Mouse (Mus musculus) megakaryocyte, embryonic 14.5 days (primary cell): ENCODE measurements around the gene Cmc1. TPM values are rescaled to one million over a fixed set of nuclear protein-coding genes. Genes with fewer than 3 reads are reported as not detected.
A peak's percentile ranks its signal among the peaks of the same experiment; 100 is the strongest.

Source experiments
- H3K27me3 ChIP-seq: replicated peaks from 2 replicates; pipeline ENCODE3; 2012; ENCODE audit warnings: inconsistent platforms
- H3K36me3 ChIP-seq: replicated peaks from 2 replicates; pipeline ENCODE3; 2012; ENCODE audit warnings: low read length, inconsistent platforms, mixed read lengths
- H3K4me1 ChIP-seq: 2 replicates; pipeline ENCODE4 v1.6.1; 2012; ENCODE audit warnings: inconsistent platforms
- H3K4me3 ChIP-seq: replicated peaks from 2 replicates; pipeline ENCODE3; 2012; ENCODE audit warnings: moderate library complexity, mild to moderate bottlenecking, inconsistent platforms
- H3K9me3 ChIP-seq: 2 replicates; pipeline ENCODE4 v1.6.1; 2012; ENCODE audit warnings: inconsistent platforms
- FLI1 ChIP-seq: IDR thresholded peaks from 2 replicates; pipeline ENCODE4 v1.6.1; 2012; ENCODE audit warnings: low read length, inconsistent platforms, mixed read lengths
- GATA1 ChIP-seq: IDR thresholded peaks from 3 replicates; pipeline ENCODE4 v1.6.1; 2012; ENCODE audit warnings: mixed read lengths, low read length, inconsistent platforms, borderline replicate concordance
- polyA plus RNA-seq: library from polyadenylated mRNA; stranded (reverse); fragments of >175 nt; gene quantifications from 2 replicates; pipeline ENCODE4 v1.2.3, GENCODE M21; 2012; ENCODE audit warnings: low replicate concordance; ENCODE audit not compliant: insufficient read depth

The Cmc1 gene
- 2.6 and 11.6 TPM in 2 replicates for polyA plus RNA-seq

GRCm38 (mm10) chr9:118149407-118150402 lies at the start of gene Cmc1:
Gene Cmc1 (minus strand): TSS chr9:118150177.
- peak within 1 kb of the TSS; percentile 95 for H3K4me3 ChIP-seq

DNA sequence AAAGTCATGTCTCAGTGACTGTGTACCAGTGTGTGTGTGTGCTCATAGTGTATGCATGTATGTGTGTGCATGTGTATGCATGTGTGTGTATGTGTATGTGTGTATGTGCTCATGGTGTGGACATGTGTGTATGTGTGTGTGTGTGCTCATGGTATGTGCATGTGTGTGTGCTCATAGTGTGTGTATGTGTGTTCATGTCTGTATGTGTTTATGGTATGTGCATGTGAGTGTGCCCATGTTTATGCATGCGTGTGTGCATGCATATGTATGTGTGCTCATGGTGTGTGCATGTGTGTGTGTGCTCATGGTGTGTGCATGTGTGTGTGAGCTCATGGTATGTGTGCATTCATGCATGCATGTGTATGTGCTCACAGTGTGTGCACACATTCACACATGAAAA lies 48.6 kb upstream of the Cmc1 start:
- no peaks in the 10 kb centered on the region for H3K36me3 ChIP-seq
- no peaks in the 10 kb centered on the region for H3K9me3 ChIP-seq
- TF ChIP-seq GATA1 (no peak; the same call in 2 of the 3 replicates), FLI1 (no peak)
- H3K4me3 ChIP-seq, result peak overlapping the region; percentile 74
- peaks cover 2% of the 10 kb centered on the region; the same call in 1 of the 2 replicates for H3K4me1 ChIP-seq
- no peaks in the 10 kb centered on the region for H3K27me3 ChIP-seq

More at GRCm38 (mm10) chr9:118149407-118150402, at the start of gene Cmc1:
- Histone ChIP-seq H3K27me3 (no peaks in the 10 kb centered on the region), H3K4me1 (peaks cover 33% of the 10 kb centered on the region), H3K9me3 (no peaks in the 10 kb centered on the region), H3K36me3 (peaks cover 8% of the 10 kb centered on the region)
- TF ChIP-seq GATA1, result no peak
- TF ChIP-seq FLI1, result peak; percentile 68; the same call in 1 of the 2 replicates

GRCm38 (mm10) chr9:118196661-118197390 lies 46.8 kb upstream of the Cmc1 start:
- Histone ChIP-seq H3K4me3 (no peak overlapping the region), H3K9me3 (0 out of 2 replicates have a peak, but pooled peaks cover 3% of the 10 kb centered on the region), H3K4me1 (peaks cover 2% of the 10 kb centered on the region; the same call in 1 of the 2 replicates), H3K36me3 (no peaks in the 10 kb centered on the region), H3K27me3 (no peaks in the 10 kb centered on the region)
- no peak for TF ChIP-seq GATA1
- no peak for TF ChIP-seq FLI1

DNA sequence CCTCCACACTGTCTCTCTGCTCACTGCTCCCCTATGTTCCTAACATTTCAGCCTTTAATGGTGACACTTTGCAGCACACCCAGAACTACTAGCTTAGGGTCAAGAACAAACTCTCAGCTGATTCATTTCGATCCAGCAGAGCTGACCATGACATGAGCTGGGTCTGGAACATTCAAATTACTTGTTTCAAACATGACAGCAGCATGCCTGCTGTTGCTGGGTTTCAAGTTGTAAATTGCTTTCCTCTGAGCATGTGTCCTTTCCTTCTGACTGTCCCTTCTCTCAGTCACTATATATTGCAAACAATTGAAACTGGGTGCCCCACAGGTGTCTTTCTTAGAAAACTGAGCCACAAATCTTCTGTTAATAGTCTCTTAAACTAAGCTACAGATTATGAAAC lies 43.3 kb upstream of the Cmc1 start:
- TF ChIP-seq FLI1 (no peak), GATA1 (no peak)
- Histone ChIP-seq H3K4me1 (no peaks in the 10 kb centered on the region), H3K36me3 (no peaks in the 10 kb centered on the region), H3K4me3 (no peak overlapping the region), H3K9me3 (0 out of 2 replicates have a peak, but pooled peaks cover 3% of the 10 kb centered on the region), H3K27me3 (peaks cover 2% of the 10 kb centered on the region)

DNA sequence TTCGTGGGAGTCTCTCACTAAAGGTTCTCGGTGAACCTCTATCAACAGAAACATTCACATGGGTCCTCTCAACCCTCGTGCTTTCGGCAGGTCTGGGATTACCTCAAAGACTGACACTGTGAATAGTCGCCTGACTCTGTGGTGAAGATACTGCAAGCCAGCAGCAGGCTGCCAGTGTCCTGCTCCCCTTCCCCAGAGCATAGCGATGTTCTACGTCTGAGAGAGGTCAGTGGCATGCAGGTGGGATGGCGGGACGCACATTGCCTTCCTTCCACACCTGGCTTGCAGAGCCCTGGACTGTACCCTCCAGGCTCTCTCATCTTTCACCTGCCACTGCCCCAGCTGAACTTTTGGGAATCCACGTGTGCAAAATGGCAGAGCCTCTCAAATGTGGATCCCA lies 41.3 kb upstream of the Cmc1 start:
- no peaks in the 10 kb centered on the region for H3K36me3 ChIP-seq
- peak overlapping the region; percentile 46 for H3K4me3 ChIP-seq
- H3K4me1 ChIP-seq, result no peaks in the 10 kb centered on the region
- peaks cover 2% of the 10 kb centered on the region for H3K27me3 ChIP-seq
- peaks cover 9% of the 10 kb centered on the region for H3K9me3 ChIP-seq
- TF ChIP-seq GATA1 (no peak), FLI1 (no peak)

DNA sequence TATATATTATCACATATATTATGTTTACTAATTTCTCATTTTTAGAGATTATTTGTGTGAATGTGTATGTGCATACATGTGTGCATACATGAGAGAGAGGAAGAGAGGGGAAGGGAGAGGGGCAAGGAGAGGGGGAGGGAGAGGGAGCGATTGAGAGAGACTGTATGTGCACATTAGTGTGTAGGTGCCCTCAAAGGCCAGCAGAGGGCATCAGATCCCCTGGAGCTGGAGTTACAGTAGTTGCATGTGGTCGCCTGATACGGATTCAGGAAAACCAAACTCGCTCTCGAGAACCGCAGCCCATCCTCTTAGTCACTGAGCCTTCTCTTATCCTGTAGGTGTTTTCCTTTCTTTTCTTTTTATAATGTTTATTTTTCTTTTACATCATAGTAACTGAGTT lies 38.4 kb upstream of the Cmc1 start:
- H3K4me1 ChIP-seq, result no peaks in the 10 kb centered on the region
- H3K27me3 ChIP-seq, result peaks cover 2% of the 10 kb centered on the region
- H3K9me3 ChIP-seq, result peaks cover 11% of the 10 kb centered on the region
- TF ChIP-seq FLI1, result no peak
- no peak for TF ChIP-seq GATA1
- no peak overlapping the region for H3K4me3 ChIP-seq
- H3K36me3 ChIP-seq, result no peaks in the 10 kb centered on the region

GRCm38 (mm10) chr9:118187420-118187819 lies 37.4 kb upstream of the Cmc1 start:
- Histone ChIP-seq H3K4me3 (no peak overlapping the region), H3K36me3 (no peaks in the 10 kb centered on the region), H3K9me3 (peaks cover 10% of the 10 kb centered on the region), H3K4me1 (no peaks in the 10 kb centered on the region), H3K27me3 (peaks cover 2% of the 10 kb centered on the region)
- TF ChIP-seq FLI1 (no peak), GATA1 (no peak)

DNA sequence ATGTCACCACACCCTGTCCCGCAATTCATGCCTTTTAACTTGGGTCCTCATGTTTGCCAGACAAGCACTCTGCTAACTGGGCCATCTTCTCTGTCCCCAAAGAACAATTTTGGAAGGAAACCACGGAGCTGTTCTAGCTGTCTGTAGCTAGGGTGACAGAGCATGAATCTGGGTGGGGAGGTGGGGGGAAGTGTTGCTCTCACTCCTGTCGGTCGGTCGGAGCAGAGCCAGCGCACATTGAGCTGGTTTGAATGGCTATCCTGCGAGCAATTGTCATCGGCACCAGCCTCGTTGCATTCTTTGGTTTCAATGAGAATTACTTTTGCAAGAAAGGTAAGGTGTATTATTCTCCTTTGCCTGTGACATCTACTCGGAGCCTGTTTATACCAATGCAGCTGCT lies 36.8 kb upstream of the Cmc1 start:
- no peaks in the 10 kb centered on the region for H3K36me3 ChIP-seq
- peaks cover 10% of the 10 kb centered on the region for H3K9me3 ChIP-seq
- H3K4me1 ChIP-seq, result no peaks in the 10 kb centered on the region
- TF ChIP-seq GATA1, result no peak
- TF ChIP-seq FLI1, result no peak
- H3K27me3 ChIP-seq, result peaks cover 2% of the 10 kb centered on the region
- H3K4me3 ChIP-seq, result no peak overlapping the region

GRCm38 (mm10) chr9:118179136-118180025 lies 29.4 kb upstream of the Cmc1 start:
- no peaks in the 10 kb centered on the region for H3K36me3 ChIP-seq
- no peaks in the 10 kb centered on the region for H3K4me1 ChIP-seq
- no peak for TF ChIP-seq FLI1
- no peak for TF ChIP-seq GATA1
- H3K4me3 ChIP-seq, result no peak overlapping the region
- peaks cover 2% of the 10 kb centered on the region for H3K27me3 ChIP-seq
- peaks cover 9% of the 10 kb centered on the region for H3K9me3 ChIP-seq
